Mouse (Mus musculus) lung, adult 2 months (tissue): Measurements from ENCODE around the gene Slc44a1.

Source experiments
- CTCF ChIP-seq: fragments of 200-500 bp; IDR thresholded peaks from 2 replicates; pipeline ENCODE4 v1.5.1; 2011; ENCODE audit warnings: mild to moderate bottlenecking, low read length, control low read depth; ENCODE audit not compliant: insufficient read depth
- POLR2A ChIP-seq: fragments of 200-500 bp; IDR thresholded peaks from 2 replicates; pipeline ENCODE4 v1.6.1; 2011; ENCODE audit warnings: low read depth, mild to moderate bottlenecking, control low read depth, low read length, borderline replicate concordance; ENCODE audit errors: extremely low read depth

GRCm38 (mm10) chr4:53495646-53496045 lies 55.4 kb downstream of the Slc44a1 start:
- TF ChIP-seq CTCF, result no peak
- no peak for TF ChIP-seq POLR2A
